Mouse (Mus musculus) megakaryocyte, embryonic 14.5 days (primary cell): ENCODE data around the gene Tbccd1.

ENCODE experiments used
- FLI1 ChIP-seq: IDR thresholded peaks from 2 replicates; pipeline ENCODE4 v1.6.1; 2012; ENCODE audit warnings: low read length, inconsistent platforms, mixed read lengths
- GATA1 ChIP-seq: IDR thresholded peaks from 3 replicates; pipeline ENCODE4 v1.6.1; 2012; ENCODE audit warnings: mixed read lengths, low read length, inconsistent platforms, borderline replicate concordance

DNA sequence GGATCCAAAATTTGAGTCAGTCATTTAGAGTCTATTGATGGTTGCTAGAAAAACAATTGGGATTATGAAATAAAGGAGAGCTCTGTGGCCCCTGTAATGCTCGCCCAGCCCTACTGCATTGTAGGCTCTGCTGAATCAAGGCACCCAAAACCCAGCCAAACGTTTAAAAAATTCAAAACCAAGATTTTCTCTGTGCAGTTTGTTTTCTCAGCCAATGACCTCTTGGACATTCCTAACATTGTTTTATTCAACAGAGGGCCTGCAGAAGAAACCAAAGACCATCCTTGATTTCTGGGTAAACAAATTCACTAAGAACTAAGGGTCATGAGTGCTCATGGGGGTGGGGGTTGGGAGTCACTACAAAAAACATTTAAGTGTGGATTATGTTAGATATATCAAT, 46.0 kb downstream of the Tbccd1 start, which contains the start of gene Crygs:
- no peak for TF ChIP-seq GATA1
- TF ChIP-seq FLI1, result no peak
